Mouse (Mus musculus) lung, postnatal 25 days (tissue): ENCODE results near the gene Luzp2.

ENCODE experiments used
- DNase-seq: peaks from one replicate; pipeline ENCODE4 v3.0.0; 2022; ENCODE audit warnings: low spot score

Gene Luzp2

DNA sequence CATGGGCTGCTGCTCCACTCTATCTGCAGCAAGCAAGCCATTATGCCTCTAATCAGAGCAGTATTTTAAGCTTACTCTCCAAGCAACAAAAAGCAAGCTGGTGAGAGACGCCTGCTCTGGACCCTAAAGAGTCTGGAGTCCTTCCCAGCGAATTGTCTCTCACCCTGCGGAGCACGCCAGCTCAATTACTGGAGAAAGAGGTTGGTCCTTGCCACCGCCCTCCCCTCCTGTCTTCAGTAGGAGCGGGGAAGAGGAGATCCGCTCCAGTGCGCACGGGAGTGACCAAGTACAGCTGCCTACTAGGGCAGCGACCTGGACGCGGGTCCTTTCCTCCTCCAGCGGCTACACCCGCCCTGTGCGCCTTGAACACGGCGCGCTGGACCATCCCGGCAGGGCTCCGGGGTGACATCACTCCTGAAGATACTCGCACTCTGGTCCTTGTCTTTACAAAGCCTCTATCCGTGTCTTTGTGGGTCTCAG lies at the start of gene Luzp2:
Gene Luzp2, plus strand, starts transcription at position 127 of the 480 bp plus-strand sequence.
- no peak for DNase-seq

DNA sequence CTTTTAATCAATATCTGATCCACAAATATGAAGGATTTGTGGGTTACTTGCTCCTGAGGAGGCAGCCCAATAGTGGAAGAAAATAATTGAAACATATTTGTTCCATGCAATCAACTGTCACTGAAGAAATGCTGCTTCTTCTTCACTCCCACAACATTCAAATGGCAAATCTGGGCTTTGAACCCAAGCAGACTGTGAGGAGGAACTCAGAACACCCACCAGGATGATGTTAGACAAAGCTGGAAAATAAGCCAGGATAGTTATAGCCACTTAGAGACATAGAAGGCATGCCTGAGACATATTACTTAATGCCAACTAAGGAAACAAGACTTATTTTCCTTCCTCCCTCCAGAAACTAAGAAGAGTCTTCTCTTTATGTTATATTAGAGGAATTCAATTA lies 47.8 kb upstream of the Luzp2 start:
- no peak for DNase-seq

- DNase-seq: no peak
These were observed 16.7 kb upstream of the Luzp2 start for GRCm38 (mm10) chr7:54818606-54819005.

DNA sequence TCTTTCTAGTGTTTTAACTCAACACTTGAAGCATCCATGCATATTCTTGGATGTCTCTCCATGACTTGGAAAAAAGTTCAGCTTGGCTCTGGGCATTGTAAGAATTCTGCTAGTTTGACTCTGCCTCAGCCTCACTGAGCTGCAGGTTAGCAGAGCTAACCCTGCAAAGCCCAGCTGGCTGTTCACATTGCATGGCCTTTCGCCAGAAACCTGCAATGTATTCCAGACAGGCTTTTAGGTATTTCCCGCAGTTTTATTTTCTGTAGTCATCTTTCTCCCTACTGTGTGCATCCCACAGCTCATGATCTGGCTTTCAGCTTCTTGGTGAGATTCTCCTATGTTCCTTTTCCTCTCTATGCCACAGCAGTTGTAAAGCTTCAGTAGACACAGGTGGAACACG lies 6.5 kb upstream of the Luzp2 start:
- DNase-seq: no peak

- no peak for DNase-seq
These were observed 634 bp downstream of the Luzp2 start for GRCm38 (mm10) chr7:54835911-54836352.

GRCm38 (mm10) chr7:54836437-54836836 lies 1.1 kb downstream of the Luzp2 start:
- DNase-seq: no peak

DNA sequence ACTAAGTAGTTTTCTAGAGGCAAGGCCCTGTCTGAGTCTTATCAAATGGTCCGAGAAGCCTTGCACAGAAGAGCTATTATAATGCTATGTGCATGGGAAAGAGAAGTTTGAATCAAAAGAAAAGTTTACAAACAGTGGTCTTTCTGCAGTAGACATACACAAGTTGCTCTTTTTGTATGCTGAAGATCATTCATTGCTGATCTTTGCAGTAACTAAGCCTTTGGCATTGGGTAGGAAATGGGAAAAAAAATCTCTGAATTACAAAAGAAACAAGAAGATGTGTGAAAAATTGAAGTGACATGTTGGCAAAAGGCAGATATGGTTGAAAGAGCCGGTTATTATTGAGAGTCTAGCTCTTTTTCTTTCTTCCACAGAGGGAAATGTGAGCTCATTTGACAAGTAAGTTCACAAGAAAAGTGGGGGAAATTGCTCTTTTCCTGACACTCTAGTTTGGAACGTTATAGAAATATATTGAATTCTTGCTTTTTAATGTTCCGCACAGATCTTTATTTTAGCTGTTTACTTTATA lies 7.6 kb downstream of the Luzp2 start:
- no peak for DNase-seq

DNA sequence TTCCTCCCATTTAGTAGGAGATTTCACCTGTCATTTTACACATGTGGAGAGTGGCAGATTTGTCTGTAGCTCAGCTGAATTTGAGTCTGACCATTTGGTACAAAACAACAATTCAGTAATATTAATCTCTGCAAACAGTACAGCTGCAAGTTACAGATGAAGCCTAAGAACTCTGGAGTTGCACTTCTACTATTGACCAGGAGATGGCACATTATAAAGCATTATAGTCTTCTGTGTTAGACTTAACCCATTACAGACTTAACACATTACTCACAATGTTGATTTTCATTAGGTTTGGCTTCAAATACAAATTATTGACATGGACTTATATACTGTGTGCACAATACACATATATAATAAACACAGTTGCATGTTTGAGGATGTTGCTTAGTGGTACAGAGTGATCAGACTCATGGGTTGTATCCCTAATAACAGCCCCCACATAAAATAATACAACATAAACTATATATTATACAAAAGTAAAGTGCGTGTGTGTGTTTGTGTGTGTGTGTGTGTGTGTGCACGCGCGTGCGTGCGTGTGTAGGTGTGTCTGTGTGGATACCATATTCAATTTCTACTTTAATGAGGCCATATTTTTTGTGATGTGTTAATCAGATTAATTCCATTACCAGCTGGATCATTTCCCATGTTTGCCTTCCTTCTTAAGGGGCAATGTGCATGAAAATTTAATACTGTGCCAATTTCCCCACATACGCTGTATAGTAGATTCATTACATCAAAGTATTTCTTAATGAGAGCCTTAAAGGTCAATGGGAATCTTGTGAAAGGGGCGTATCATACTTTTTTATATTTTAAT lies 10.8 kb downstream of the Luzp2 start:
- DNase-seq: no peak

DNA sequence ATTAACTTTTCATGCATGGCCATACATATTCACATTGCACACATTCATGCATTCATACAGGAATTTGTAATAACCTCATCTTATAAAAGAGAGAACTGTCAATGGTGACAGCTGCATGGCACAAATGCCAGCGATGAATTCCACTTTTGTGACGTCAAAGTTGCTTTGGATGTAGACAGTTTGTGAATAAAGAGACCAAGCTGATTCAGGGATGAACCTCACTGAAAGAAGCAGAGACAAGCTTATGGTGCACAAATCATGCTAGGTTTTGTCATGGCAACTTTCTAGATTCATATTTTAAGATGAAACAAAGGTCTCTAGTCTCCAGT lies 11.4 kb downstream of the Luzp2 start:
- no peak for DNase-seq

- no peak for DNase-seq
These were observed 17.6 kb downstream of the Luzp2 start for GRCm38 (mm10) chr7:54852860-54853259.

GRCm38 (mm10) chr7:54861230-54861856 lies 26.0 kb downstream of the Luzp2 start:
- no peak for DNase-seq

DNA sequence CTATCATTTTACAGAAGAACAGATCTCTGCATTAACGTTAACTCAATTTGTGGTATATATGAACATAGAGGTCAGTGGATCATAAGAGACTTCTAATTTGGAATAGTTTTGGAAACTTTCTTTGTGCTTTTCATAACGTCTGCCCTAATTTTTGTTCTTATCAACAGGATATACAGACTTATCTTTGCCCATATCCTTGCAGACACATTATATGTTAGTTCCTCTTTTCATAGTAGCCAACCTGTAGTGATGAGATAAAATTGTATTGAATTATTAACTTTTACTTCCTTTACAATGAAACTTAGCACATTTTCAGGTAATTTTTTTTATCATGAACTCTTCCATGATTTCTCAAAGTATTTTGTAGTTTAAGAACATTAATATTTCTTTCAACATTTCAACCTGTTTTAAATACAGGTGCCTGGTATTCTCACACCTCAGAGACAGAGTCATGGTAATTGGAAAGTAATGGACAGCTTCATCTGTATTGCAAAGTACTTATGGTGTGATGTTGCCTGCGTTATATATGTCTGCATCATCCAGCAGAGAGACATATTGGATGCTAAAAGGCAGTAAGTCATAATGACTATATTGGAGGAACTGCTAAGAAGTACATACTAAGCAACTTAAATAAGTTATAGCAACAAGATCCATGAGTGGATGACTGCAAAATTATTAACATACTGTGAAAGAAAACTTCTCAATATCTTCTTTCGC lies 43.8 kb downstream of the Luzp2 start:
- no peak for DNase-seq

DNA sequence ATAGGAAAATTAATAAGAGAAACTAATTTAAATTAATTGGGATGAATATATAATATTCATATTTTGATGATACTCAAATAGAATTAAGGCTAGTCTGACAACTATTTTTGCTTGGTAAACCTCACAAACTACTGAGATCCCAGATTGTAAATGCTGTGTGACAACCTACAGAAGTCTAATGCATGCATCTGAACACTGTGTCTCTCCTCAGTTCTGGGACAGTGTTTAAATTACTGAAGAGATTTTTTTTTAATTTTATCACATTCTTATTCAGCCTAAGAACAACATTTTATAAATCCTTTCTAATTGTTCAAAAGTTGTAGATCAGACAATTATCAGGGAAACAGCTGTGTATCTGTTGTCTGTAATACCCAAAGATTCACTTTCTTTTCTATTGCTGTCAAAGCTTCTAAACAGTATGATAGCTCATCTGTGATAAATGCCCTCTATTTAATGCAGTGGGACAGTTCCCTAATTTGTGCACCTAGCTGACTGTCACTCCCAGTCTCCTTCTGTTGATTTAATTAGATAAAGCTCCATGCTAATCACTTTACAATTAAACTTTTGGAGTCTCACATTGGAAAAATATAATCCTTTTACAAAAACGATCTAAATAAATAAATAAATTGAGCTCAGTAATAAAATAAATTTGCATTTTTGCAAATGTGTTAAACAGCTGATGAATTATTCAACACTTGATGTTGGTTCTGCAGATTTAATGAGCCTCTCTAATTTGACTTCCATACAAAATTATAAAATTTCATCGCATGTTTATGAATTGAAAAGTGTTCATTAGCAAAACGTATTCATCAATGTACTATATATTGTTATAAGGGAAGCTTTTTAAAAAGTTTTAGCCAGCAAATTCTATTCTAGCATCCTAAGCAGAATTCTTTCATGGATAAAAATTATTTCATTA lies 58.7 kb downstream of the Luzp2 start:
- no peak for DNase-seq

GRCm38 (mm10) chr7:54898589-54898988 lies 63.3 kb downstream of the Luzp2 start:
- no peak for DNase-seq

- no peak for DNase-seq
These were observed 74.7 kb downstream of the Luzp2 start for GRCm38 (mm10) chr7:54909958-54910357.

- no peak for DNase-seq
These were observed 78.7 kb downstream of the Luzp2 start for GRCm38 (mm10) chr7:54914030-54914429.

DNA sequence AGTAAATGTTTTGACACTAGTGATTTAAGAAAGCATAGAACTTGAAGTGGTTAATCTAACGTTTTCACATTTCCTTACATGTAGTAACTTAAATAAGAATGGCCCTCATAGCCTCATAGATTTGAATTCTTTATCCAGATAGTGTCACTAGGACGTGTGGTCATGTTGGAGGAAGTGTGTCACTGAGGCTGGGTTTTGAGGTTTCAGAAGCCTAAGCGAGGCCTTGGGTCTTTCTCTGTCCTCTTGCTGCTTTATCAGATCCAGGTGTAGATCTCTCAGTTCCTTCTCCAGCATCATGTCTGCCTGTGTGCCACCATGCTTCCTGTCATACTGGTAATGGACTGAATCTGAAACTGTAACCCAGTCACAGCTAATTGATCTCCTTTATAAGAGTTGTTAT lies 86.7 kb downstream of the Luzp2 start:
- no peak for DNase-seq

GRCm38 (mm10) chr7:54956759-54957158 lies 121.5 kb downstream of the Luzp2 start:
- DNase-seq: no peak

- DNase-seq: no peak
These were observed 127.4 kb downstream of the Luzp2 start for GRCm38 (mm10) chr7:54962678-54963077.

- no peak for DNase-seq
These were observed 142.1 kb downstream of the Luzp2 start for GRCm38 (mm10) chr7:54977372-54977771.

GRCm38 (mm10) chr7:54980585-54980984 lies 145.3 kb downstream of the Luzp2 start:
- no peak for DNase-seq

DNA sequence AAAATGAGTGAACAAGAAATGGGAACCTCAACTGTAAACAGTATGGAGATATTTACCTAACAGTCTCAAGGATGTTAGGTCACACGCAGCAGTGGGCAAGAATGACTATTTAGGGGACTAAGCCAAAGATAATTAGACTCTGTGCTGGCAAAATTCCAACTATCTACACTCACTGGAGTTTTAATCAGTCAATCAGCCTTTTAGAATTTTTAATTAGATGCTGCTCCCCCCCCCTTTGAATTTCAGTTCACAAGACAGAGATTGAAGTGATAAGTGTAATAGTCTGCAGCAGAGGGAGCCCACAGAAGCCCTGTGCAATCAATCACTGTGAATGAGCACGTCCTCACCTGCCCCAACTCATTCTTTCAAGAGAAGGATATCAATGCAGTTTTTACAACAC lies 165.1 kb downstream of the Luzp2 start:
- DNase-seq: no peak
